Mouse (Mus musculus) spleen, postnatal 14 days (tissue): Measurements from ENCODE around the gene Aldh1a1.
"Not testable (repeated sequence)": the region's sequence is repeated elsewhere in the genome, so short reads cannot be mapped to it uniquely, and the experiment has no call there.

ENCODE experiments used
- DNase-seq, 2 experiments: peaks; one replicate each; pipeline ENCODE4 v3.0.0; 2021 to 2022; ENCODE audit warnings: low spot score in 2 of 2

Gene Aldh1a1

GRCm38 (mm10) chr19:20492491-20492890 lies at the start of gene Aldh1a1:
TSS of gene Aldh1a1 (plus strand) at chr19:20492715.
- DNase-seq = no peak

DNA sequence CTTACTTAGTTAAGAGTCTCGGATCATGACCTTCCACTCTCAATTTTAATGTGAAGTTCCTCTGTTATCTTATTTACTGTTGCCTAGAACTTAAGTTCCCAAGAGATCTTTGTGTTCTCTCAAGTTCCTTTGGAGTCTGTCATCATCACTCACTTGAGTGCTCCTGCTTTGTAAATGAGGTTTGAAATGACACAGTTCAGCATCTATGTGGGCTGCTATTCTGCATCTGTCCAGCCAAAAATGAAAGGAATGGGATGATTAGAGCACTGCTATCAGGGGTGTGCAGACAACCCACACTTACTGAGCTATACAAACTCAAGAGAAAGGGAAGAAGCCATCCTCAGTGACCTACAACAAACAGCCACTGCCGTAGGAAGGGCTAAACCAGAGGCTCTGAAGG lies 44.7 kb upstream of the Aldh1a1 start:
- DNase-seq = no peak

DNA sequence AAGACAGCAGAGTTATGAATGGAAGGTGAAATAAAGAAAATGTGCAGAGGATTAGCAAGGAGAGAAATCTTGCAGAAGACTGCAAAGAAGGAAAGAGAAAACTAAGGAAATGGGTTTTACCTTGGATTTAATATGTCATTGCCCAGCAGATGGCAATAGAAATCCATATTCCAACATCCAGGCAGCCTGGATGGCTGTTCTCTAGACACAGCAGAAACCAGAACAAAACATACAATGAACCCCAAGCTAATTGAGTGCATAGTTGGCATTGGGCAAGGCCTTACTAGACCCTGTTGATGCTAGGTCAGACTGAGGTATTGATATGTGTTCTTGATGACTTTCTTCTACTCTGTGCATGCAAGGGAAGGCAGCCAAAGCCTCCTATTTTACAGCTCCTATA lies 43.0 kb upstream of the Aldh1a1 start:
- DNase-seq = no peak

GRCm38 (mm10) chr19:20451045-20451444 lies 41.5 kb upstream of the Aldh1a1 start:
- no peak for DNase-seq

- DNase-seq = no peak
Measured at GRCm38 (mm10) chr19:20484497-20484896, 8.0 kb upstream of the Aldh1a1 start.

DNA sequence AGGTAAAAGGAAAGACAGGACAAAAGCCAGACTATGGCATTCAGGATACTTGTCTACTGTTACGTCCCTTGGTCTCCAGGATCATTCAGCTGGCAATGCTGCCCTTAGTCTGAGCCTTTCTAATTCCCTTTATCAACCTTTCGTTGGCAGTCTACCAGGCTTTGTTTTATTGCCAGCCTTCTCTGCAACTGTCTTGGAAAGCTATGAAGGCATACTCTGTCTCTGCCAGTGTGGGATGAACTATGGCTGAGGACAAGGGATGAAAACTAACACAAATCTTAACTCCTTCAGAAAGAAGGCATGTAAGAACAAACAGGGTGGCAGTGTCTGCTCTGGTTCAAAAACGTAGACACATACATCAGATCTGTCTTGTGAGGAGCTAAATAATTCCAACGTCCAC lies 565 bp upstream of the Aldh1a1 start:
- DNase-seq = no peak

DNA sequence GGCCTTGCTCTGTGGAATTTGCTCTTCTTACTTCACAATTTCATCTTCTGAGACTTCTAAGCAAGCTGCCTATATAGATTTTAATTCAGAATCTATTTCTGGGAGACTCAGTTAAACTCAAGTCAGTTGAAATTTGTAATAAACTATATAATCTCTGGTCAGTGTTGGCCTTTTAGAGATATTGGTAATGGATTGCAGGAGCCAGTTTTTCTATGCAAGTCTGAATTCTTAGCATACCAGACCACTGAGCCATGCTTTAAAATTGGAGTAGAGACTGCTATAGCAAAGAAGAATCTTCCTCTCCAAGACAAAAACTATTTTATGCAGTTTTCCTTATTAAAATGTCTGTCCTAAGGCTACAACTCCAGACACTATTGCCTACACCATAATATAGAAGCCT lies 4.0 kb downstream of the Aldh1a1 start:
- DNase-seq = no peak

- DNase-seq = no peak
Measured at GRCm38 (mm10) chr19:20505359-20505758, 12.8 kb downstream of the Aldh1a1 start.

- no peak for DNase-seq
Measured at GRCm38 (mm10) chr19:20506936-20507615, 14.6 kb downstream of the Aldh1a1 start.

- DNase-seq = no peak
Measured at GRCm38 (mm10) chr19:20508609-20509008, 16.1 kb downstream of the Aldh1a1 start.

DNA sequence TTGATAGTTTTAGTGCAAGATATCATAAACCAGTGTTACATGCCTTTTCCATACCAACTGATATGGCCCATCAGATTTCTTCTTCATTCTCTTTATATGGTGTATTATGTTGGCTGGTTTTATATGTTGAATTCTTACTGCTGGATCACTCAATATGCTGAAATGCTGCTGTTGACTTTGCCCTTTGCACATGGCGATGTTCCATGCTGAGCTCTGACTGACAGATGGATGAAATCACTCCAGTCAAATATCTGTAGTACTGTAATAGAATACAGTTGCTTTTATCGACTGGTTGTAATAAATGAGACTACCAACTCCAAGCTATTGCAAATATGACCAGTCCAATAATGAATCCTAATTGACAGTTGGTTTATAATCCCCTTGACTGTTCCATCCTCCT lies 19.5 kb downstream of the Aldh1a1 start:
- no peak for DNase-seq

DNA sequence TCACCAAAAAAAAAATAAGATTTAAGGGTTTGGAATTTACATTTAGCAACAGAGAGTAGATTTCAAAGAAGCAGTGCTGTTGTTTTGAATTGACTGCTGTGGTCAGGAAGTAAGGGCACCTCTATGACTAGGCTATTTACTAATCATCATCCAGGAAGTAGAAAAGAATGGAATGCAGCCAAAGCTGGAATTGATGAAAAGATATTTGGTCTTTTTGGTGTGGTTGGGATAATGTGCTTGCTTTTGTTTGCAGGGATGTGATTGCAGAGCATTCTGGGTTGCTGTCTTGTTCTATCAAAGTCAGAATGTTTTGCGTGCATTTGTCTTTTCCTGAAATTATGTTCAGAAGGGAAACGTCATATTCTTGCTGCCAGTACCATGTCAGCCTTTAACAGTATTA lies 20.7 kb downstream of the Aldh1a1 start:
- no peak for DNase-seq

DNA sequence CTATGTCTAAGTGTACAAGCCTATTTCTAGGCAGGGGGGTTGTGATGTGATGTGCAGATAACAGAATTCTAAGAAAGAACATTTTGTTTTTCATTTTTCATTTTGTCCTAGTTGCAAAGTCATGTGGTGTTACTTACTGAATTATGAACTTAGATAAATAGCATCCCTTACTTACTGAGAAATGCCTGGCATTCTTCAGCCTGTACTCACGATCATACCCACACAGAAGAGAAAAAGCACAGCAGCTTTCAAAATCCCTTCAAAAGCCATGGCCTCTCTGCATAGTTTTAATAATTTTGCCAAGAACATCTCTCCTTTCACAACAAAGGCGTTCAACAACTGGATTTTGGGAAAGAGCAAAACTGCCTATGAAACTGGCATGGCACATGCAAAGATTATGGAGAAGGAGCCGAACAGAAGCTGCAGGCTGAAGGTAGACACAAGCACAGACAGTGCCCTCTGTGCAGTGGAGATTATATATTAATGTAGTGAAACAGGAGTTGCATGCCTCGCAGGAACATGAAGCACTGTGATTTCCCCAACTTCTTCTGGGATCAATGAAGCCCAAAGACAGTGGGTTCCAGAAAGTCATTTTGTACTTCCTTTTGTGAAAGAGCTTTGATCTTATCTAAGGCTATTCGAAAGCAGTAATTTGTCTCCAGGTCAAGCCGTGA lies 21.3 kb downstream of the Aldh1a1 start:
- DNase-seq = no peak

GRCm38 (mm10) chr19:20516481-20516880 lies 24.0 kb downstream of the Aldh1a1 start:
- DNase-seq = no peak

DNA sequence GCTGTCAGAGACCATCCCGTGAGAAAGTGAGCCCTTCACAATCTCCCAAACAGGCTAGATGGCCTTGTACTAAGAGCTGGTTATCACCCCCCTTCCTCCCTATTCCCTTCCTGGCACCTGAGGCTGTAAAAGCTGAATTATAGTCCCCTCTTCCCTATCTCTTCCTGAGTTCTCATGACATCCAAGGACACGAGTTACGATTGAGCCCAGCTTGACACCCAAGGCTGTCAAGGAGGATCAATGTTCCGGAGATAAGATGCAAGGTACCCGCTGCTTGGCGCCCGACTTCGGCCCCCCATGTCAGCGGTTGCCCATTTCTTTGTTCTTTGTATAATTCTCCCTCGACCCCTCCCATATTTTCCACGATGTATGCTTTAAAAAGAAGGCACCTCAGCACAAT lies 36.6 kb downstream of the Aldh1a1 start:
- DNase-seq = not testable (repeated sequence)

DNA sequence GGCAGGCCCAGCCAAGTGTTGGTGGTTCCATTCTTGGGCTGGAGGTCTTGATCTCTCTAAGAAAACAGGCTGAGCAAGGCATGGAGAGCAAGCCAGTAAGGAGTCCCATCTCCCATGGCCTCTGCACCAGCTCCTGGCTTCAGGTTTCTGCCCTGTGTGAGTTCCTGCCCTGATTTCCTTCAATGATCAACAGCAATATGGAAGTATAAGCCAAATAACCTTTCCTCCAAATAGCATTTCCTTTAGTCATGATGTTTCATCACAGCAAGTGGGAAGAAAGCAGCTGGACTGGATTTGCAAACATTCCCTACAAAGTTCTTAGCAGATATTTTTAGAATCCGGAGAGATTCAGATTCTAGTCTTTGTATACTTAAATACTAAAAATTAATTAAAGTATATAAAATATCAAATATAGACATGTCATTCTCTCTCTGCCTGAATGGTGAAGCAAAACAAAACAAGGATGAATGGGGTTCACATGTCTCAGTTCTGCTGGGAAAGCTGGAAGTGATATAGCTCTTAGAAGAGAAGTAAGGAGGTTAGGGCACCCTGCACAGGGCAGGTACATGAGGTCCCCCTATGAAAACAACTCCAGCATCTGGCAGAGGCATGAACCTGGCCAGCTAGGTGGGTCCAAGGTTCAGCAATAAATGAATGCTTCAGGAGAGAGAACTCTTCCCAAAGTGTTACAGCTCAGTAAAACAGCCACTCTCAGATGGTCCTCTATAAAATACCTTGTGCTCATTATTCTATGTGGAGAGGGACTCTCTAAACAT lies 37.6 kb downstream of the Aldh1a1 start:
- DNase-seq = no peak

GRCm38 (mm10) chr19:20536538-20536937 lies 44.0 kb downstream of the Aldh1a1 start:
- no peak for DNase-seq

DNA sequence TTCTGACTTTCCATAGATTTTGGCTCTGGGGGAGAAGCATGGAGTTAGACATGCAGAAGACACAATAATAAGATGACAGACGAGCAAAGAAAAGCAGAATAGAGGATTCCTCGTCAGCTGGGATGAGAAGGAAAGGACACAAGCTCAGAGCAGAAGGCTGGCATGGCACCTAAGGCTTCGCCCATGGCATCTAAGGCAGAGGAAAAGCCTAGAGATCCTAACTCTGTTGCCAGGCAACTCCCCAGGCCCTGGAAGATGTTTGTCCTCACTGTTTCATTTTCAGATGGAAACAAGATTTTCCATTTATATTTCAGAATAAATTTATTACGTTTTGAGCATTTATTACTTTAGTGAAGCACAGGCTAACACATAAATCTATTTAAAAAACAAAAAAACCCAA lies 48.5 kb downstream of the Aldh1a1 start:
- DNase-seq = no peak

- no peak for DNase-seq
Measured at GRCm38 (mm10) chr19:20541924-20542323, 49.4 kb downstream of the Aldh1a1 start.

DNA sequence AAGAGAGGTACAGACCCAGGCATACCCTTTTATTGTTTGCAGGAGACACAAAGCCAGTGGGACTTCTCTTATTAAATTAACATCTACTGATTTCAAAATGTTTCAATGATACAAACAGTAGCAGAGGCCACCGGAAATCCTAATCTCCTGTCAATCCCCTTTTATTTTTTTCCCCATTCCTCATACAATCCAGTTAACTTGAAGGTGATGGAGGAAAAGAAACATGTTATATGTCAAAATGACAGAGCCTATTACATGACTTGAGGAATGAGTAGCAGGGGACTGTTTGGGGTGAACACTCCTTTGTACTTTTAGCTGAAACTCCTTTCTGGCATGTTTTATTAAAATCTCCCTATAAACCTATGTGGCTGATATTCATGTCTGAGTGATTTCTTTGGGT lies 51.3 kb downstream of the Aldh1a1 start:
- no peak for DNase-seq

- no peak for DNase-seq
Measured at GRCm38 (mm10) chr19:20544941-20545340, 52.4 kb downstream of the Aldh1a1 start.

GRCm38 (mm10) chr19:20547025-20547424 lies 54.5 kb downstream of the Aldh1a1 start:
- no peak for DNase-seq

DNA sequence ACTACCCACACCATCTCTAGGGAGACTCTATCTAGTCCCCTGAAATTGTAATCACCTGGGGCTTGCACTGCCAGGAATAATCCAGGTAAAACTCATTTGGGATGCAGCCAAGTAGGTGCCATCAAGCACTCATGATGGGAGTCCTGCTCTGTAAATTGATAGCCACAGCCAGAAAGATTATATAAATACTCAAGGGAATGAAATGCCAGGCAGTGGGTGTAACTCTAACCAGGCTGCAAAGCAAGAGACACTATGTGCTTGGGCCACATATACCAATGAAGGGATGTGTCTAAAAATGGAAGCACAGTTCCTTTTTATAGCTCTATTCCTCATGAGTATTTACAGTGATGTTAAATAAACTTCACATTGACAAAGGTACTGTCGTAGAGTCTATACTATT lies 56.9 kb downstream of the Aldh1a1 start:
- DNase-seq = no peak
